Mouse (Mus musculus): ENCODE results near the gene Cacna1c.

GRCm38 (mm10) chr6:118593377-118594061, 602.7 kb downstream of the Cacna1c start:
- no peak for TF ChIP-seq POLR2A (IDR thresholded peaks at IDR 0.05; ENCODE audit: borderline replicate concordance, extremely low read depth, insufficient read depth, insufficient read length, poor library complexity, severe bottlenecking)
- no peak; the same call in 1 of the 2 replicates for TF ChIP-seq CTCF (IDR thresholded peaks at IDR 0.05; ENCODE audit: borderline replicate concordance, extremely low read depth, insufficient read depth, insufficient read length)
